Mouse (Mus musculus): ENCODE results near the gene Fcer1g. TPM values are rescaled to one million over a fixed set of nuclear protein-coding genes. Genes with fewer than 3 reads are reported as not detected.

The Fcer1g gene
- polyA plus RNA-seq, 1 experiment = 40.7 TPM

- Histone ChIP-seq H3K4me1 (ENCODE audit: control insufficient read depth, insufficient read depth, low read length) (no peaks in the 10 kb centered on the region), H3K27ac (ENCODE audit: insufficient read depth, low read length) (no peak overlapping the region), H3K4me3 (ENCODE audit: insufficient read depth, low read length) (no peak overlapping the region)
- TF ChIP-seq POLR2A (IDR thresholded peaks at IDR 0.05; ENCODE audit: extremely low read depth, insufficient read depth, low read length) = no peak
- TF ChIP-seq CTCF (IDR thresholded peaks at IDR 0.05; ENCODE audit: extremely low read depth, insufficient read depth, low read length) = no peak
Measured at GRCm38 (mm10) chr1:171234538-171234937, 373 bp upstream of the Fcer1g start.

- Histone ChIP-seq H3K4me3 (ENCODE audit: insufficient read depth, low read length) (no peak overlapping the region), H3K27ac (ENCODE audit: insufficient read depth, low read length) (no peak overlapping the region)
- TF ChIP-seq POLR2A (IDR thresholded peaks at IDR 0.05; ENCODE audit: extremely low read depth, insufficient read depth, low read length) = no peak
Measured at GRCm38 (mm10) chr1:171232800-171233730, 1.1 kb downstream of the Fcer1g start.

GRCm38 (mm10) chr1:171232348-171232747 is 1.8 kb downstream of the Fcer1g start:
- no peak overlapping the region for H3K4me3 ChIP-seq (ENCODE audit: insufficient read depth, low read length)
- no peaks in the 10 kb centered on the region for H3K4me1 ChIP-seq (ENCODE audit: control insufficient read depth, insufficient read depth, low read length)
- TF ChIP-seq POLR2A (IDR thresholded peaks at IDR 0.05; ENCODE audit: extremely low read depth, insufficient read depth, low read length) (no peak), CTCF (IDR thresholded peaks at IDR 0.05; ENCODE audit: extremely low read depth, insufficient read depth, low read length) (no peak)
- H3K27ac ChIP-seq (ENCODE audit: insufficient read depth, low read length) = no peak overlapping the region

More at GRCm38 (mm10) chr1:171232800-171233730, 1.1 kb downstream of the Fcer1g start:
- H3K4me1 ChIP-seq (ENCODE audit: control insufficient read depth, insufficient read depth, low read length) = no peaks in the 10 kb centered on the region

- Histone ChIP-seq H3K4me1 (ENCODE audit: control insufficient read depth, insufficient read depth, low read length) (no peaks in the 10 kb centered on the region), H3K4me3 (ENCODE audit: insufficient read depth, low read length) (no peak overlapping the region), H3K27ac (ENCODE audit: insufficient read depth, low read length) (no peak overlapping the region)
- no peak for TF ChIP-seq CTCF (IDR thresholded peaks at IDR 0.05; ENCODE audit: extremely low read depth, insufficient read depth, low read length)
- TF ChIP-seq POLR2A (IDR thresholded peaks at IDR 0.05; ENCODE audit: extremely low read depth, insufficient read depth, low read length) = no peak
Measured at GRCm38 (mm10) chr1:171231844-171232243, 2.3 kb downstream of the Fcer1g start.

- TF ChIP-seq POLR2A (IDR thresholded peaks at IDR 0.05; ENCODE audit: extremely low read depth, insufficient read depth, low read length) (no peak), CTCF (IDR thresholded peaks at IDR 0.05; ENCODE audit: extremely low read depth, insufficient read depth, low read length) (no peak)
- Histone ChIP-seq H3K4me1 (ENCODE audit: control insufficient read depth, insufficient read depth, low read length) (no peaks in the 10 kb centered on the region), H3K27ac (ENCODE audit: insufficient read depth, low read length) (no peak overlapping the region), H3K4me3 (ENCODE audit: insufficient read depth, low read length) (no peak overlapping the region)
Measured at GRCm38 (mm10) chr1:171230215-171230614, 4.0 kb downstream of the Fcer1g start.

- no peak for TF ChIP-seq CTCF (IDR thresholded peaks at IDR 0.05; ENCODE audit: extremely low read depth, insufficient read depth, low read length)
- TF ChIP-seq POLR2A (IDR thresholded peaks at IDR 0.05; ENCODE audit: extremely low read depth, insufficient read depth, low read length) = no peak
- H3K4me1 ChIP-seq (ENCODE audit: control insufficient read depth, insufficient read depth, low read length) = no peaks in the 10 kb centered on the region
- H3K27ac ChIP-seq (ENCODE audit: insufficient read depth, low read length) = no peak overlapping the region
- H3K4me3 ChIP-seq (ENCODE audit: insufficient read depth, low read length) = no peak overlapping the region
Measured at GRCm38 (mm10) chr1:171229750-171230149, 4.4 kb downstream of the Fcer1g start.

GRCm38 (mm10) chr1:171227879-171228278 is 6.3 kb downstream of the Fcer1g start:
- no peak overlapping the region for H3K4me3 ChIP-seq (ENCODE audit: insufficient read depth, low read length)
- H3K4me1 ChIP-seq (ENCODE audit: control insufficient read depth, insufficient read depth, low read length) = no peaks in the 10 kb centered on the region
- TF ChIP-seq CTCF (IDR thresholded peaks at IDR 0.05; ENCODE audit: extremely low read depth, insufficient read depth, low read length) (no peak), POLR2A (IDR thresholded peaks at IDR 0.05; ENCODE audit: extremely low read depth, insufficient read depth, low read length) (no peak)
- H3K27ac ChIP-seq (ENCODE audit: insufficient read depth, low read length) = no peak overlapping the region

- no peaks in the 10 kb centered on the region for H3K4me1 ChIP-seq (ENCODE audit: control insufficient read depth, insufficient read depth, low read length)
- TF ChIP-seq CTCF (IDR thresholded peaks at IDR 0.05; ENCODE audit: extremely low read depth, insufficient read depth, low read length) = no peak
- no peak for TF ChIP-seq POLR2A (IDR thresholded peaks at IDR 0.05; ENCODE audit: extremely low read depth, insufficient read depth, low read length)
- H3K4me3 ChIP-seq (ENCODE audit: insufficient read depth, low read length) = no peak overlapping the region
- H3K27ac ChIP-seq (ENCODE audit: insufficient read depth, low read length) = no peak overlapping the region
Measured at GRCm38 (mm10) chr1:171226780-171227179, 7.4 kb downstream of the Fcer1g start.

- Histone ChIP-seq H3K4me1 (ENCODE audit: control insufficient read depth, insufficient read depth, low read length) (no peaks in the 10 kb centered on the region), H3K4me3 (ENCODE audit: insufficient read depth, low read length) (no peak within 1 kb of the TSS), H3K27ac (ENCODE audit: insufficient read depth, low read length) (no peak within 1 kb of the TSS)
- TF ChIP-seq POLR2A (IDR thresholded peaks at IDR 0.05; ENCODE audit: extremely low read depth, insufficient read depth, low read length) (no peak), CTCF (IDR thresholded peaks at IDR 0.05; ENCODE audit: extremely low read depth, insufficient read depth, low read length) (no peak)
Measured at GRCm38 (mm10) chr1:171224857-171225256, 9.3 kb downstream of the Fcer1g start, which contains the start of gene Apoa2. Gene Apoa2, plus strand, starts transcription at chr1:171225054.

- H3K27ac ChIP-seq (ENCODE audit: insufficient read depth, low read length) = no peak overlapping the region
- no peak overlapping the region for H3K4me3 ChIP-seq (ENCODE audit: insufficient read depth, low read length)
- H3K4me1 ChIP-seq (ENCODE audit: control insufficient read depth, insufficient read depth, low read length) = no peaks in the 10 kb centered on the region
- TF ChIP-seq CTCF (IDR thresholded peaks at IDR 0.05; ENCODE audit: extremely low read depth, insufficient read depth, low read length) = no peak
- no peak for TF ChIP-seq POLR2A (IDR thresholded peaks at IDR 0.05; ENCODE audit: extremely low read depth, insufficient read depth, low read length)
Measured at GRCm38 (mm10) chr1:171223796-171224195, 10.4 kb downstream of the Fcer1g start.

Data from cortical plate, adult 2 months (tissue).